Mouse (Mus musculus): ENCODE measurements around the gene Trim71. TPM values are rescaled to one million over a fixed set of nuclear protein-coding genes. Genes with fewer than 3 reads are reported as not detected.

Gene Trim71
- polyA plus RNA-seq, 1 experiment from 2014 or later: 1.00 TPM

GRCm38 (mm10) chr9:114499783-114500515 lies 64.2 kb downstream of the Trim71 start:
- H3K9ac ChIP-seq: no peak overlapping the region
- H3K27ac ChIP-seq: no peak overlapping the region
- H3K9me3 ChIP-seq (replicated peaks): no peaks in the 10 kb centered on the region
- no peak overlapping the region for H3K4me3 ChIP-seq (replicated peaks)
- 21% methylated on average over 15 of the region's 15 CpGs for WGBS
- H3K4me1 ChIP-seq: peaks cover 9% of the 10 kb centered on the region
- H3K36me3 ChIP-seq: no peaks in the 10 kb centered on the region
- H3K27me3 ChIP-seq: peaks cover 4% of the 10 kb centered on the region; the same call in 1 of the 2 replicates
- 0 out of 2 replicates have a peak, but pooled peaks have one; percentile 30 for ATAC-seq (replicated peaks; ENCODE audit: low FRiP score)
- peak overlapping the region; percentile 25; the same call in 1 of the 2 replicates for H3K4me2 ChIP-seq

GRCm38 (mm10) chr9:114498218-114498617 lies 66.0 kb downstream of the Trim71 start:
- H3K9me3 ChIP-seq (replicated peaks): no peaks in the 10 kb centered on the region
- peak overlapping the region; percentile 44 for H3K4me2 ChIP-seq
- no peaks in the 10 kb centered on the region for H3K36me3 ChIP-seq
- no peak overlapping the region for H3K4me3 ChIP-seq (replicated peaks)
- no peak overlapping the region for H3K9ac ChIP-seq
- H3K27ac ChIP-seq: no peak overlapping the region
- peaks cover 9% of the 10 kb centered on the region for H3K4me1 ChIP-seq
- peak; percentile 67 for ATAC-seq (replicated peaks; ENCODE audit: low FRiP score)
- H3K27me3 ChIP-seq: peaks cover 4% of the 10 kb centered on the region; the same call in 1 of the 2 replicates
- 9% methylated on average over 11 of the region's 11 CpGs for WGBS

GRCm38 (mm10) chr9:114496469-114496868 lies 67.7 kb downstream of the Trim71 start:
- no peak overlapping the region for H3K27ac ChIP-seq
- 79% methylated on average over 7 of the region's 7 CpGs for WGBS

DNA sequence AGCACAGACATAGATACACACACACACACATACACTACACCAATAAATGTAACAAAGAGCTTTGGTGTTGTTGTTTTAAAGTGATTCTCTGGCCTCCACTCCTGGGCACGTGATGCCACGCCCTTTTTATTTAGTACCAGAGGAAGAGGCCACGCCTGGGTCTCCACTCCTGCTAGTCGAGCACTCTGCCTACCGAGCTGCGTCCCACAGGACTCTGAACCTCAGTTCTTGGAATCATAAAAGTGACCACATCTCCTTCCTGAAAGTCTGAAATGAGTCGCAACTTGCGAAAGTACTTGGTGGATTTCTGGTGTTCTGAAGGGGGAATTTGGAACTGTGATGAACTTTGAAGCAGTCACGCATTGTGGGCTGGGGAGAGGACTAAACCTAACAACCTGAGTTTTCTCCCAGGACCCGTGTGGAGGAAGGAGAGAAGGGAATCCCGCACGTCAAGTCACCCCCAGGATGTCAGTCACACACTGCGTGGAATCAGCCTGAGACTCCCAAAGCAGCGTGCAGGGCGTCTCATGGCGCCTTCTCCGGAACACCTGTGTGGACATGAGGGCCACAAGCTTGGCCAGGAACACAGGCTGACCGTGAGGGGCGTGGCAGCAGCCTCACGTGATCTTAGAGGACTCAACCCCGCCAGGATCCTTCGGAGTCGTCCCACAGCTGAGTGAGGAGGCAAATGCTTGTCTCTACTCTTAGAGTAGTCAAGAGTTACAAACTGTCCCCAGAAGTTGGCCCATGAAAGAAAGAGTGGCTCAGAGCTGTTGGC lies 76.5 kb downstream of the Trim71 start:
- H3K27me3 ChIP-seq: no peaks in the 10 kb centered on the region
- no peak for ATAC-seq (replicated peaks; ENCODE audit: low FRiP score)
- H3K4me1 ChIP-seq: no peaks in the 10 kb centered on the region
- 78% methylated on average over 23 of the region's 23 CpGs for WGBS
- H3K36me3 ChIP-seq: no peaks in the 10 kb centered on the region
- H3K9ac ChIP-seq: 0 out of 2 replicates have a peak overlapping the region, but pooled peaks have one; percentile 8
- no peak overlapping the region for H3K27ac ChIP-seq
- no peak overlapping the region for H3K4me2 ChIP-seq
- no peak overlapping the region for H3K4me3 ChIP-seq (replicated peaks)
- no peaks in the 10 kb centered on the region for H3K9me3 ChIP-seq (replicated peaks)

More at GRCm38 (mm10) chr9:114496469-114496868, 67.7 kb downstream of the Trim71 start:
- Histone ChIP-seq H3K4me2 (no peak overlapping the region), H3K4me3 (replicated peaks) (no peak overlapping the region), H3K9me3 (replicated peaks) (no peaks in the 10 kb centered on the region), H3K4me1 (peaks cover 9% of the 10 kb centered on the region), H3K27me3 (peaks cover 4% of the 10 kb centered on the region; the same call in 1 of the 2 replicates), H3K9ac (no peak overlapping the region), H3K36me3 (no peaks in the 10 kb centered on the region)
- ATAC-seq (replicated peaks; ENCODE audit: low FRiP score): no peak

DNA sequence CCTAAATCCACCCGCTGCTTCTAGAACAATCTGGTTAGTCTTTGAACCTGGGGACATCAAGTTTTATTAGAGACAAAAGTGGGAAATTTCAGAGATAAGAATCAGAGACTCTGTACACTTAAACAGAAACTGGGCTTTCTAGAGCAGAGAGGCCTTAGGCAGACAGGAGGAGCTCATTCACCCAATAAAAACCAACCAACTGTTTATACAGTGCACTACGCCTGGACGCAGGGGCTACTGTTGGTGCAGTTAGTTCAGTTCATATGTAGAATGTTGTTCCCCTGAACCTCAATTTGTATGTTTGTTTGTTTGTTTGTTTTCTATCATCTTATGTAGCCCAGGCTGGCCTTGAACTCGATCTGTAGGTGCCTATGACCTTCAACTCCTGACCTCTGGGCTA lies 77.4 kb downstream of the Trim71 start:
- no peaks in the 10 kb centered on the region for H3K4me1 ChIP-seq
- H3K27ac ChIP-seq: no peak overlapping the region
- no peak for ATAC-seq (replicated peaks; ENCODE audit: low FRiP score)
- H3K27me3 ChIP-seq: no peaks in the 10 kb centered on the region
- no peaks in the 10 kb centered on the region for H3K9me3 ChIP-seq (replicated peaks)
- no peaks in the 10 kb centered on the region for H3K36me3 ChIP-seq
- H3K4me3 ChIP-seq (replicated peaks): no peak overlapping the region
- no peak overlapping the region for H3K4me2 ChIP-seq
- H3K9ac ChIP-seq: no peak overlapping the region
- WGBS: 56% methylated on average over 4 of the region's 4 CpGs

DNA sequence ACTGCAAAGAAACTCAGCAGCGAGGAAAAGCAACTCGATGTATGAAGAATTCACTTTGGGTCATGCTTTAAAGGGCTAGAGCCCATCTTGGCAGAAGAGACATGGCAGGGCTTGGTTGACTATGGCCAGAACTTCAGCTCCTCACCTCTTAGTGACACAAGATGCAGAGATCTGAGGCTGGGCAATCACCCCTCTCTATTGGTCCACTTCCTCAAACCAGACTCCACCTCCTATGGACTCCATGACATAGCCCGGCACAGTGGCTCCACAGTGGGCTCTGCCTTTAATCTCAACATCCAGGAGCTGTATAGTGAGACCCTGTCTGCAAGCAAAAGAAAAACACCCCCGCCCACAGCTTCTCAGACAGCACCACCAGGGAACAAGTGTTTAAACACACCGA lies 79.4 kb downstream of the Trim71 start:
- Histone ChIP-seq H3K4me2 (no peak overlapping the region), H3K36me3 (no peaks in the 10 kb centered on the region), H3K9ac (no peak overlapping the region), H3K9me3 (replicated peaks) (no peaks in the 10 kb centered on the region), H3K4me1 (no peaks in the 10 kb centered on the region), H3K4me3 (replicated peaks) (no peak overlapping the region), H3K27ac (no peak overlapping the region), H3K27me3 (no peaks in the 10 kb centered on the region)
- ATAC-seq (replicated peaks; ENCODE audit: low FRiP score): no peak
- WGBS: 86% methylated on average over 5 of the region's 5 CpGs

DNA sequence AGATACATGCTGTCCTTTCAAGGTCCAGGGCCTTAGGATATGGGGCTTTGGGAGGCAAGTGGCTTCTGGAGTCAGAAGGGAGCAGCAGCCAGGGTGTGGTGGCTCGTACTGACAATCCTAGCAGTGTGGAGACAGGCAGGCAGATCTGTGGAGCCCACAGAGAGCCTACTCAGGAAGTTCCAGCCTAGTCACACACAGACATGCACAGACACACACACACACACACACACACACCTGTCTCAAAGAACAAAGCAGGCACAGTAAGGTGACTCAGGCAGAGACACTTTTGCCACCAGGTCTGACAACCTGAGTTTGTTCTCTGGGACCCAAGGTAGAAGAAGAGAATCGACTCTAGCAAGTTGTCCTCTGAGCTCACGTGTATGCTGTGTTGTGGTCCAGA lies 83.2 kb downstream of the Trim71 start:
- ATAC-seq (replicated peaks; ENCODE audit: low FRiP score): no peak
- Histone ChIP-seq H3K27me3 (no peaks in the 10 kb centered on the region), H3K4me2 (no peak overlapping the region), H3K4me3 (replicated peaks) (no peak overlapping the region), H3K36me3 (no peaks in the 10 kb centered on the region), H3K27ac (no peak overlapping the region), H3K9ac (no peak overlapping the region), H3K9me3 (replicated peaks) (no peaks in the 10 kb centered on the region), H3K4me1 (no peaks in the 10 kb centered on the region)
- 83% methylated on average over 3 of the region's 3 CpGs for WGBS

GRCm38 (mm10) chr9:114477019-114477418 lies 87.2 kb downstream of the Trim71 start:
- no peak overlapping the region for H3K4me2 ChIP-seq
- ATAC-seq (replicated peaks; ENCODE audit: low FRiP score): no peak
- no peak overlapping the region for H3K4me3 ChIP-seq (replicated peaks)
- H3K27ac ChIP-seq: no peak overlapping the region
- H3K36me3 ChIP-seq: no peaks in the 10 kb centered on the region
- no peaks in the 10 kb centered on the region for H3K27me3 ChIP-seq
- H3K9ac ChIP-seq: no peak overlapping the region
- 93% methylated on average over 9 of the region's 9 CpGs for WGBS
- no peaks in the 10 kb centered on the region for H3K4me1 ChIP-seq
- no peaks in the 10 kb centered on the region for H3K9me3 ChIP-seq (replicated peaks)

- Histone ChIP-seq H3K27ac (no peak overlapping the region), H3K4me2 (no peak overlapping the region), H3K27me3 (no peaks in the 10 kb centered on the region), H3K4me1 (peaks cover 9% of the 10 kb centered on the region; the same call in 1 of the 2 replicates), H3K4me3 (replicated peaks) (no peak overlapping the region), H3K9me3 (replicated peaks) (no peaks in the 10 kb centered on the region), H3K36me3 (peaks cover 20% of the 10 kb centered on the region; the same call in 1 of the 2 replicates), H3K9ac (no peak overlapping the region)
- no peak for ATAC-seq (replicated peaks; ENCODE audit: low FRiP score)
- WGBS: 67% methylated on average over 7 of the region's 7 CpGs
These were observed 92.3 kb downstream of the Trim71 start for GRCm38 (mm10) chr9:114471892-114472291.

DNA sequence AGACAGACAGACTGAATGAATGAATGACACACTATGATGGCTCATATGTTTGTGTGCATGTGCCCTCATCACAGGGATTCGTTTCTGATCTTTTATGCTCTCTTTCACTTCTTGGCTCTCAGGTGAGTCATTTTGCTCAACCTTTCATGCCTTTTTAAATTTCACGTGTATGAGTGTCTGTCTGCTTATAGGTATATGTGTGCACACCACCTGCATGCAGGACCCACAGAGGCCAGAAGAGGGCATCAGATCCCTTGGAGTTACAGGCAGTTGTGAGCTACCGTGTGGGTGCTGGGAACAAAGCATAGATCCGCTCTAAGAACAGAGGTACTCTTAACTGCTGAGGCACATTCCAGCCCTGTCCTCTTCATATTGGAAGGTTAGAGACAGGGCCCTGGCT lies 95.5 kb downstream of the Trim71 start:
- peaks cover 41% of the 10 kb centered on the region for H3K36me3 ChIP-seq
- no peaks in the 10 kb centered on the region for H3K9me3 ChIP-seq (replicated peaks)
- no peak overlapping the region for H3K4me2 ChIP-seq
- no peak overlapping the region for H3K4me3 ChIP-seq (replicated peaks)
- 95% methylated on average over 4 of the region's 4 CpGs for WGBS
- ATAC-seq (replicated peaks; ENCODE audit: low FRiP score): no peak
- H3K9ac ChIP-seq: no peak overlapping the region
- no peak overlapping the region for H3K27ac ChIP-seq
- no peaks in the 10 kb centered on the region for H3K27me3 ChIP-seq
- H3K4me1 ChIP-seq: peaks cover 15% of the 10 kb centered on the region; the same call in 1 of the 2 replicates

DNA sequence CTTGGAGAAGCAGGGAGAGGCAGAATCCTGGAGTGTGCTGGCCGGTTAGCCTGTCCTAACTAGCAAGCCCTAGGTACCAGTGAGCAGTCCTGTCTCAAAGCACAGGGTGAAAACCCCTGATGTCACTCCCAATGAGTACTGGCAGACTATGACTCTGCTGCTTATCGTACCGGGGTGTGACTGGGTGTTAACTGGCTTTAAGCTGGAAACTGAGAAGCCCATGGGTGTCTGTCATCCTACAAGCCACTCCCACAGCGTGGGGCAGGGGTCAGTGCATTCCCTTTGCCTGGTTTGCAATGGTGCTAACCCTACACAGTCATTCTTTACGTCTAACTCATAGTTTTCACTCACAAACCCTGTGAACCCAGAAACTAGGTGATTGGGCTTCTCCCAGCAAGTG lies 96.0 kb downstream of the Trim71 start:
- H3K9ac ChIP-seq: no peak overlapping the region
- no peaks in the 10 kb centered on the region for H3K27me3 ChIP-seq
- no peak overlapping the region for H3K4me2 ChIP-seq
- WGBS: 71% methylated on average over 5 of the region's 5 CpGs
- ATAC-seq (replicated peaks; ENCODE audit: low FRiP score): no peak
- peaks cover 15% of the 10 kb centered on the region; the same call in 1 of the 2 replicates for H3K4me1 ChIP-seq
- no peaks in the 10 kb centered on the region for H3K9me3 ChIP-seq (replicated peaks)
- H3K36me3 ChIP-seq: peaks cover 45% of the 10 kb centered on the region
- H3K4me3 ChIP-seq (replicated peaks): no peak overlapping the region
- no peak overlapping the region for H3K27ac ChIP-seq

DNA sequence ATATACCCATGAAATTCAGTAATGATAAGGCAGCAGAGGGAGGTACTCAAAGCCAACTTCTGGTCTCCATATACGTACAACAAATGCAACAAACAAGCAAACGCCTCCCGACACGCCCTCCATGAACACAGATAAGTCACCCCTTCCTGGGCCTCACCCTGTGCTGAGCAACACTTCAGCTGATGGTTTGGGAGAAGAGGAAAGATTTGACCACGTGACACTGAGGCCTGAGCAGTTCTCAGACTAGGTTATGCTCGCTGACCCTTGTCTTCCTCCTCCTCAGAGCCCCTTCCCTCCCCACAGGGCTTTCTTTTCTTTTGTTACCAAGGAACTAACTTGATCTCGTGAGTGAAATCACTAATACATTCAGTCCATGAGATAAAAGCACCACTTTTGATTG lies 97.3 kb downstream of the Trim71 start:
- H3K9ac ChIP-seq: no peak overlapping the region
- 0 out of 2 replicates have a peak, but pooled peaks have one; percentile 34 for ATAC-seq (replicated peaks; ENCODE audit: low FRiP score)
- H3K27me3 ChIP-seq: no peaks in the 10 kb centered on the region
- H3K4me3 ChIP-seq (replicated peaks): no peak overlapping the region
- no peak overlapping the region for H3K27ac ChIP-seq
- no peak overlapping the region for H3K4me2 ChIP-seq
- H3K9me3 ChIP-seq (replicated peaks): no peaks in the 10 kb centered on the region
- 64% methylated on average over 7 of the region's 7 CpGs for WGBS
- peaks cover 15% of the 10 kb centered on the region; the same call in 1 of the 2 replicates for H3K4me1 ChIP-seq
- H3K36me3 ChIP-seq: peaks cover 48% of the 10 kb centered on the region
